Mouse (Mus musculus): ENCODE results near the gene Sec11a. TPM values are rescaled to one million over a fixed set of nuclear protein-coding genes. Genes with fewer than 3 reads are reported as not detected.

Sec11a gene
- polyA plus RNA-seq, 1 experiment: 45.3 TPM

DNA sequence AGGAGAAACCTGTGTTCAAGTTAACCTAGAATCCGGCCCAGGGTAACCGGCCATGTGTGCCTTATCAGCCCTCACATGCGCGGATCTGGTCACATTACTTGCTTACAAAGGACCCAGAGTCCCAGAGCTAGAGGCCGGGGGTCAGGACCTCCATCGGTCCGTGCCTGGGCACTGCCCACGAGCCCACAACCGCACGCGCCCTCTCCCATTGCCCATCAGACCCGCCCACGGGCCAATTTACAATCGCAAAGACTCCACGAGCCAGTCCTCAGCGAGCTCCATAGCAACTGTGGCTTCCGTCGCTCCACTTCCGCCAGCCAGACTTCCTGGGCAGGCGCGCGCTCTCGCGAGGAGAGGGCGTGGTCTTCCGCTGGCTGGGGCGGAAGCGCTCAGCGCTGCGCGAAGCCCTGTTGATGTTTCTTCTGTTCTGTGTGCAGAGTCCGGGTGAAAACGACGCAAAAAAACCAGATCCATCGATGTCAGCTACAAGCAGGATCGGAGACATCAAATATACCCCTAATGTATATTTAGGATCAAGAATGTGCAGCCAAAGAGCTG, 46.6 kb downstream of the Sec11a start, which contains the start of gene Wdr73:
Wdr73 (minus strand) TSS at position 326 of the 558 bp plus-strand sequence.
- no peak for TF ChIP-seq CTCF (IDR thresholded peaks at IDR 0.05; ENCODE audit: extremely low read depth, insufficient read depth, insufficient read length, insufficient replicate concordance)
- peak; percentile 92; the same call in 1 of the 2 replicates for TF ChIP-seq POLR2A (IDR thresholded peaks at IDR 0.05; ENCODE audit: low read depth, low read length)
- Histone ChIP-seq H3K36me3 (ENCODE audit: control insufficient read depth, insufficient read depth, low read length) (peaks cover 5% of the 10 kb centered on the region), H3K4me1 (ENCODE audit: control insufficient read depth, insufficient read depth, insufficient read length) (peaks cover 12% of the 10 kb centered on the region; the same call in 1 of the 2 replicates), H3K27me3 (ENCODE audit: control insufficient read depth, insufficient read depth, low read length) (no peaks in the 10 kb centered on the region), H3K4me3 (ENCODE audit: extremely low read depth, insufficient read depth, insufficient read length) (peak within 1 kb of the TSS; percentile 68), H3K27ac (ENCODE audit: insufficient read depth, low read length) (peak within 1 kb of the TSS; percentile 75)
- under 1% methylated on average over 36 of the region's 36 CpGs for WGBS
- DNase-seq (ENCODE audit: low read depth in 1 of 2, low spot score in 2 of 2): peak; percentile 81 to 91

DNA sequence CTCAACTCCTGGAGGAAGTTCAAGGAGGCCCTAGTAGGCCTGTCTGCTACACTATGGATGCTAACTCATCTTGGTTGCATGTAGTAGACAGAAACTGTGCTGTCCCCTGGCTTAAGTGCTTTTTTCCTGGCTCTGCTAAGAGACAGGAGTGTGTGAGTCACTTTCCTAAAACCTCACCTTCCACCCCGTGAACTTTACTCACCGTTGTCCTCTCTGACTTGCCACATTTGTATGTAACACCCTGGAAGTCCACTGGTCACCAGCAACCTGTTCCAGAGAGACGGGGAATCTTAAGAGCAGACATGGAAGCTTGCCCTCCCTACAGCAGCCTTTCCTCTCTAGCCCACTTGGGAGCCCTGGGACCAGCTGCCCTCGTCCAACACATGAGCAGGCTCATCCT, 49.9 kb downstream of the Sec11a start:
- no peak overlapping the region for H3K4me3 ChIP-seq (ENCODE audit: extremely low read depth, insufficient read depth, insufficient read length)
- H3K27ac ChIP-seq (ENCODE audit: insufficient read depth, low read length): no peak overlapping the region
- H3K36me3 ChIP-seq (ENCODE audit: control insufficient read depth, insufficient read depth, low read length): peaks cover 21% of the 10 kb centered on the region
- H3K27me3 ChIP-seq (ENCODE audit: control insufficient read depth, insufficient read depth, low read length): no peaks in the 10 kb centered on the region
- TF ChIP-seq CTCF (IDR thresholded peaks at IDR 0.05; ENCODE audit: extremely low read depth, insufficient read depth, insufficient read length, insufficient replicate concordance): no peak
- peaks cover 6% of the 10 kb centered on the region; the same call in 1 of the 2 replicates for H3K4me1 ChIP-seq (ENCODE audit: control insufficient read depth, insufficient read depth, insufficient read length)
- no peak for DNase-seq (ENCODE audit: low read depth in 1 of 2, low spot score in 2 of 2)
- WGBS: 84% methylated on average over 4 of the region's 4 CpGs

DNA sequence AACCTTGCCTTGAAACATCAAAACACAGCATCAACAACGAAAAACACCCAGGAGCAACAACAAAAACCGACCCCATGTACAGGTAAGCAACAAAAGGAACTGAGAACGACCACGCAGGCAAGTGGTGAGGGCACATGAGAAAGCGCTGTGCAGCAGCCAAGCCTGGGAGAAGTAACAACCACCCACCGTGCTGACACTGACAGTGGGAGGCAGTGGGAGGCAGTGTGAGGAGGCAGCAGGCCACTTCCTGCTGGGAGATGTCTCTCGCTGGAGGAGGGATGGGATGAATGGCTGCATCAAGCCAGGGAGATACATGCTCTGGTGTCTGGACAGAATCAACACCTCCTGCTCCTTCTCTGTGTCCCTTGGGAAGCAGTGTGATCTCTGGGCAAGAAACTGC, 50.4 kb downstream of the Sec11a start:
- H3K36me3 ChIP-seq (ENCODE audit: control insufficient read depth, insufficient read depth, low read length): peaks cover 27% of the 10 kb centered on the region
- DNase-seq (ENCODE audit: low read depth in 1 of 2, low spot score in 2 of 2): no peak
- H3K4me1 ChIP-seq (ENCODE audit: control insufficient read depth, insufficient read depth, insufficient read length): peaks cover 6% of the 10 kb centered on the region; the same call in 1 of the 2 replicates
- no peaks in the 10 kb centered on the region for H3K27me3 ChIP-seq (ENCODE audit: control insufficient read depth, insufficient read depth, low read length)
- 83% methylated on average over 7 of the region's 7 CpGs for WGBS
- TF ChIP-seq CTCF (IDR thresholded peaks at IDR 0.05; ENCODE audit: extremely low read depth, insufficient read depth, insufficient read length, insufficient replicate concordance): no peak
- TF ChIP-seq POLR2A (IDR thresholded peaks at IDR 0.05; ENCODE audit: low read depth, low read length): no peak
- no peak overlapping the region for H3K27ac ChIP-seq (ENCODE audit: insufficient read depth, low read length)
- H3K4me3 ChIP-seq (ENCODE audit: extremely low read depth, insufficient read depth, insufficient read length): no peak overlapping the region

DNA sequence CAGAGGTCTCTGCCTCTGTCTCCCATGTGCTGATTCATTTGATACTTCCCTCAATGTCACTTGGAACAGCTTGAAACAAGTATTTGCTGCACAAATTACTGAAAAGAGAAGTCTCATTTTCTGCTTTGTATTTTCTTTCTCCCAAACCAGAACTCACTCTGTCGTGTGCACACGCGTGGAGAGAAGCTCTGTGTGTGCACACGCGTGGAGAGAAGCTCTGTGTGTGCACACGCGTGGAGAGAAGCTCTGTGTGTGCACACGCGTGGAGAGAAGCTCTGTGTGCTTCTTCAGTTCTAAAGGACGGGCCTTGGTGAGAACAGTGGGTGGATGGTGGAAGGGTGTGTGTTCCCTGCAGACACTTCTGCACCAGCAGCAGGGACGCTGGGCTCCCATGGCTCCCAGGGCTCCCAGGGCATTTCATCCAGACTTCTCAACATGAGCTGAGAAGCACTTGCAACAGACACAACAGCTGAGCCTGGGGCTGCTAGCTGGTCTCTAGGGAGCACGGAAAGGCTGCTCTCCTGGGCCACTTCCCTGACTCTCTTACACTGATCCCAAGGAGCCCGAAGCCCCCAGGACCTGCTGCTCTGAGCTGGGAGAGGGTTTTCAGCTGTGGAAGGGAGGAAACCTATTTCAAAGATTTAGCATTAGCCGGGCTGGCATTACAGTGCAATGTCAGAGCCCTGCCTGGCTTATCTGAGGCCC, 52.6 kb downstream of the Sec11a start:
- 95% methylated on average over 14 of the region's 14 CpGs for WGBS

DNA sequence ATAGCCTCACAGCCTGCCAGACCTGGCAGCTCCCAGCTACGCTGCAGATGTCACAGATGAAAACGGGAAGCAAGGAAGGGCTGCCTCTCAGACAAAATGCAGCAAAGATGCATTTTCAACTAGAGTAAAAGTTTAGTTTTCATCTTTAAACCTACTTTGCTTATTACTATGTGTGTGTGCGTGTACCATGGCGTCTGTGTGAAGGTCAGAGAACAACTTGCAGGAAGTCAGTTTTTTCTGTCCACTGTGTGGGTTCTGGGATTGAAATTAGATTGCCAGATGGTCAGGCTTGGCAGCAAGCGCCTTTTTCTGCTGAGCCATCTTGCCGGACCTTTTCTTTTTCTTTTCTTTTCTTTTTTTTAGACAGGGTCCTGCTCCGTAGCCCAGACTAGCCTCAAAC, 53.4 kb downstream of the Sec11a start:
- 90% methylated on average over 7 of the region's 7 CpGs for WGBS
- TF ChIP-seq CTCF (IDR thresholded peaks at IDR 0.05; ENCODE audit: extremely low read depth, insufficient read depth, insufficient read length, insufficient replicate concordance) (no peak), POLR2A (IDR thresholded peaks at IDR 0.05; ENCODE audit: low read depth, low read length) (no peak)

More for the DNA sequence above, 52.6 kb downstream of the Sec11a start:
- DNase-seq (ENCODE audit: low read depth in 1 of 2, low spot score in 2 of 2): no peak
- H3K27ac ChIP-seq (ENCODE audit: insufficient read depth, low read length): no peak overlapping the region
- peaks cover 1% of the 10 kb centered on the region; the same call in 1 of the 2 replicates for H3K4me1 ChIP-seq (ENCODE audit: control insufficient read depth, insufficient read depth, insufficient read length)
- TF ChIP-seq POLR2A (IDR thresholded peaks at IDR 0.05; ENCODE audit: low read depth, low read length): no peak
- no peak for TF ChIP-seq CTCF (IDR thresholded peaks at IDR 0.05; ENCODE audit: extremely low read depth, insufficient read depth, insufficient read length, insufficient replicate concordance)
- H3K36me3 ChIP-seq (ENCODE audit: control insufficient read depth, insufficient read depth, low read length): peaks cover 34% of the 10 kb centered on the region
- no peak overlapping the region for H3K4me3 ChIP-seq (ENCODE audit: extremely low read depth, insufficient read depth, insufficient read length)
- no peaks in the 10 kb centered on the region for H3K27me3 ChIP-seq (ENCODE audit: control insufficient read depth, insufficient read depth, low read length)

DNA sequence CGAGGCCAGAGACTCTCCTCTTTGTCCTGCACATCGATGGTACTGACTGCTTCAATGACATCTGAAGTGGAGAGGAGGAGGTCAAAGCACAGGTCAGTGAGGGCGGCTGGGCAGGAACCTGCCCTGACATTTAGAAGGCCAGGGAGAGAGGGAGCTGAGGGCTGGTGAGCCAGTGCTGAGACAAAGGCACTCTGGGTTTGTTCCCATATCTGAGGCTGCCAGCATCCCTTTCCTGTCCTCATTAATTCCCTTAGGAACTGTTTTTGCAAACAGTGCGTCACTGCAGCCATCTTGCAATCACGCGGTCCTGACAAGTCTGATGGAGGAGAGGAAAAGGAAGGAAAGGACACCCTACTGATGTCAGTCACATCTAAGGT, 53.8 kb downstream of the Sec11a start:
- H3K4me1 ChIP-seq (ENCODE audit: control insufficient read depth, insufficient read depth, insufficient read length): peaks cover 10% of the 10 kb centered on the region; the same call in 1 of the 2 replicates
- DNase-seq (ENCODE audit: low read depth in 1 of 2, low spot score in 2 of 2): no peak
- peaks cover 34% of the 10 kb centered on the region for H3K36me3 ChIP-seq (ENCODE audit: control insufficient read depth, insufficient read depth, low read length)
- WGBS: 91% methylated on average over 6 of the region's 6 CpGs
- peak overlapping the region; percentile 49 for H3K27ac ChIP-seq (ENCODE audit: insufficient read depth, low read length)
- H3K27me3 ChIP-seq (ENCODE audit: control insufficient read depth, insufficient read depth, low read length): no peaks in the 10 kb centered on the region
- TF ChIP-seq CTCF (IDR thresholded peaks at IDR 0.05; ENCODE audit: extremely low read depth, insufficient read depth, insufficient read length, insufficient replicate concordance) (no peak), POLR2A (IDR thresholded peaks at IDR 0.05; ENCODE audit: low read depth, low read length) (no peak)
- H3K4me3 ChIP-seq (ENCODE audit: extremely low read depth, insufficient read depth, insufficient read length): no peak overlapping the region

More for the DNA sequence above, 53.4 kb downstream of the Sec11a start:
- Histone ChIP-seq H3K4me3 (ENCODE audit: extremely low read depth, insufficient read depth, insufficient read length) (no peak overlapping the region), H3K27me3 (ENCODE audit: control insufficient read depth, insufficient read depth, low read length) (no peaks in the 10 kb centered on the region), H3K4me1 (ENCODE audit: control insufficient read depth, insufficient read depth, insufficient read length) (peaks cover 8% of the 10 kb centered on the region; the same call in 1 of the 2 replicates), H3K27ac (ENCODE audit: insufficient read depth, low read length) (peak overlapping the region; percentile 44; the same call in 1 of the 2 replicates), H3K36me3 (ENCODE audit: control insufficient read depth, insufficient read depth, low read length) (peaks cover 34% of the 10 kb centered on the region)
- DNase-seq (ENCODE audit: low read depth in 1 of 2, low spot score in 2 of 2): no peak

All from spleen, adult 2 months (tissue).